Mouse (Mus musculus) midbrain, embryonic 16.5 days (tissue): ENCODE data around the gene Ccng1. TPM values are rescaled to one million over a fixed set of nuclear protein-coding genes. Genes with fewer than 3 reads are reported as not detected.

Experiments used
- polyA plus RNA-seq: library from polyadenylated mRNA; unstranded; fragments of >200 nt; fragmentation: Nextera tagmentation; extraction: Ambion mirVana; gene quantifications from 2 replicates; pipeline ENCODE4 v1.2.1, GENCODE M21; 2015

The Ccng1 gene
- polyA plus RNA-seq, 1 experiment from 2014 or later: 39.8 TPM

Other genes starting within 250 kb of the Ccng1 start
- 58.7 and 61.5 TPM in 2 replicates for gene Mat2b, start 60.1 kb downstream of the Ccng1 start, polyA plus RNA-seq
- gene Hmmr, start 21.9 kb downstream of the Ccng1 start, polyA plus RNA-seq: 3.6 and 4.8 TPM in 2 replicates
- gene Nudcd2, start 21.6 kb downstream of the Ccng1 start, polyA plus RNA-seq: 49.3 and 55.0 TPM in 2 replicates